Mouse (Mus musculus): ENCODE measurements around the gene Arrdc1. TPM values are rescaled to one million over a fixed set of nuclear protein-coding genes. Genes with fewer than 3 reads are reported as not detected.

The Arrdc1 gene
- polyA plus RNA-seq, 1 experiment: not detected

- TF ChIP-seq POLR2A (IDR thresholded peaks at IDR 0.05; ENCODE audit: insufficient read depth, low read depth, low read length): no peak
- no peak for TF ChIP-seq CTCF (IDR thresholded peaks at IDR 0.05; ENCODE audit: insufficient read depth, low read depth, low read length)
- Histone ChIP-seq H3K4me1 (ENCODE audit: control insufficient read depth, insufficient read depth, low read length) (peaks cover 6% of the 10 kb centered on the region), H3K4me3 (ENCODE audit: insufficient read depth, low read depth, low read length) (no peak overlapping the region), H3K27ac (ENCODE audit: insufficient read depth, low read depth, low read length) (no peak overlapping the region)
- WGBS: 41% methylated on average over 6 of the region's 6 CpGs
Observed at GRCm38 (mm10) chr2:24890541-24891447, 44.3 kb downstream of the Arrdc1 start.

- H3K4me3 ChIP-seq (ENCODE audit: insufficient read depth, low read depth, low read length): no peak overlapping the region
- no peak overlapping the region for H3K27ac ChIP-seq (ENCODE audit: insufficient read depth, low read depth, low read length)
- H3K4me1 ChIP-seq (ENCODE audit: control insufficient read depth, insufficient read depth, low read length): peaks cover 10% of the 10 kb centered on the region
- WGBS: 70% methylated on average over 5 of the region's 5 CpGs
- TF ChIP-seq POLR2A (IDR thresholded peaks at IDR 0.05; ENCODE audit: insufficient read depth, low read depth, low read length) (no peak), CTCF (IDR thresholded peaks at IDR 0.05; ENCODE audit: insufficient read depth, low read depth, low read length) (no peak)
Observed at GRCm38 (mm10) chr2:24888895-24889294, 46.2 kb downstream of the Arrdc1 start.

- 90% methylated on average over 2 of the region's 2 CpGs for WGBS
- Histone ChIP-seq H3K27ac (ENCODE audit: insufficient read depth, low read depth, low read length) (no peak overlapping the region), H3K4me3 (ENCODE audit: insufficient read depth, low read depth, low read length) (no peak overlapping the region), H3K4me1 (ENCODE audit: control insufficient read depth, insufficient read depth, low read length) (peaks cover 3% of the 10 kb centered on the region; the same call in 1 of the 2 replicates)
- TF ChIP-seq POLR2A (IDR thresholded peaks at IDR 0.05; ENCODE audit: insufficient read depth, low read depth, low read length) (no peak), CTCF (IDR thresholded peaks at IDR 0.05; ENCODE audit: insufficient read depth, low read depth, low read length) (no peak)
Observed at GRCm38 (mm10) chr2:24880686-24881085, 54.4 kb downstream of the Arrdc1 start.

Other genes starting within 250 kb of the Arrdc1 start
- gene Cacna1b, start 172.1 kb downstream of the Arrdc1 start, polyA plus RNA-seq (2012; ENCODE audit: insufficient read depth, insufficient read length, low replicate concordance, missing spikeins): not detected in 2 replicates
- 294 TPM in 1 of 2 replicates, not detected in the other for gene Ehmt1, start 15.6 kb downstream of the Arrdc1 start, polyA plus RNA-seq (2012; ENCODE audit: insufficient read depth, insufficient read length, low replicate concordance, missing spikeins)
- gene Zmynd19, start 14.5 kb upstream of the Arrdc1 start, polyA plus RNA-seq (2012; ENCODE audit: insufficient read depth, insufficient read length, low replicate concordance, missing spikeins): not detected in 2 replicates
- not detected in 2 replicates for gene Dph7, start 27.1 kb upstream of the Arrdc1 start, polyA plus RNA-seq (2012; ENCODE audit: insufficient read depth, insufficient read length, low replicate concordance, missing spikeins)
- not detected in 2 replicates for gene Mrpl41, start 39.8 kb upstream of the Arrdc1 start, polyA plus RNA-seq (2012; ENCODE audit: insufficient read depth, insufficient read length, low replicate concordance, missing spikeins)
- not detected in 2 replicates for gene Pnpla7, start 40.8 kb upstream of the Arrdc1 start, polyA plus RNA-seq (2012; ENCODE audit: insufficient read depth, insufficient read length, low replicate concordance, missing spikeins)
- gene Nsmf, start 119.1 kb upstream of the Arrdc1 start, polyA plus RNA-seq (2012; ENCODE audit: insufficient read depth, insufficient read length, low replicate concordance, missing spikeins): not detected in 2 replicates
- gene Entpd8, start 145.1 kb upstream of the Arrdc1 start, polyA plus RNA-seq (2012; ENCODE audit: insufficient read depth, insufficient read length, low replicate concordance, missing spikeins): not detected in 2 replicates
- not detected in 2 replicates for gene Noxa1, start 159.9 kb upstream of the Arrdc1 start, polyA plus RNA-seq (2012; ENCODE audit: insufficient read depth, insufficient read length, low replicate concordance, missing spikeins)
- not detected in 2 replicates for gene Nrarp, start 245.5 kb upstream of the Arrdc1 start, polyA plus RNA-seq (2012; ENCODE audit: insufficient read depth, insufficient read length, low replicate concordance, missing spikeins)